Mouse (Mus musculus) brain, embryonic 14.5 days (tissue): ENCODE measurements around the gene Rbmxl1.

ENCODE experiments used
- CTCF ChIP-seq: fragments of 200-500 bp; IDR thresholded peaks from 2 replicates; pipeline ENCODE4 v1.5.1; 2012; ENCODE audit warnings: inconsistent platforms, mild to moderate bottlenecking, moderate library complexity, borderline replicate concordance; ENCODE audit not compliant: insufficient read depth, insufficient read length; ENCODE audit errors: extremely low read depth
- POLR2A ChIP-seq: fragments of 200-500 bp; IDR thresholded peaks from 2 replicates; pipeline ENCODE4 v1.6.1; 2012; ENCODE audit warnings: mild to moderate bottlenecking, inconsistent platforms, borderline replicate concordance; ENCODE audit not compliant: poor library complexity, insufficient read depth, insufficient read length, severe bottlenecking; ENCODE audit errors: extremely low read depth

DNA sequence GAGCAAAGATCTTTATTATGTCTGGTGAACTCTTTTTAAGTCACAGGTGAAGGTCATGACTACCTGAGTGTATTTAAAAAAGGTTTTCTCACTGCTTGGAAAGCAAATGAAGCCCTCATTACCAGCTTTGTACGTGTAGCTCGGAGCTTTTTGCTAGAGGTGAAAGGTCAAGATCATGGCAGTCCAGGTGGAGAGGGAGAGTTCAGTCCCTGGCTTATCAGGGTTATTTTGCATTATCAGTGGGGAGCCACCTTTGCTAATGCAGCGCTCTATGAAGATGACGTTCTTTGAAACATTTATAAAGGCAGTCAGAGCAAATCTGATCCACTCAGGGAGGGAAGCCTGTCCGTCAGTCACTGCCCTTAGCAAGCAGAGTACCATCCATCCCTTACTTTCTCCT lies 28.0 kb upstream of the Rbmxl1 start:
- no peak for TF ChIP-seq CTCF
- TF ChIP-seq POLR2A, result no peak
